Mouse (Mus musculus) limb, embryonic 14.5 days (tissue): ENCODE measurements around the gene Fbxl19. TPM values are rescaled to one million over a fixed set of nuclear protein-coding genes. Genes with fewer than 3 reads are reported as not detected.

ENCODE experiments used
- ATAC-seq: fragments of 200-750 bp; cut with Nextera tagmentation; 2 replicates; pipeline ENCODE4 v1.8.0; 2017; ENCODE audit warnings: low read depth, moderate number of reproducible peaks, moderate TSS enrichment; ENCODE audit not compliant: low FRiP score
- DNase-seq: peaks from one replicate; pipeline ENCODE4 v3.0.0-alpha.2; 2015; ENCODE audit warnings: low spot score
- H3K27ac ChIP-seq: fragments of 300-500 bp; sonication (generic); replicated peaks from 2 replicates; pipeline ENCODE4 v1.5.1; 2014; ENCODE audit warnings: low read depth, mild to moderate bottlenecking, low read length, moderate library complexity, mixed read lengths
- H3K27me3 ChIP-seq: fragments of 300-500 bp; sonication (generic); 2 replicates; pipeline ENCODE4 v1.6.1; 2014; ENCODE audit warnings: low read length, mixed read lengths; ENCODE audit not compliant: control insufficient read depth, insufficient read depth
- H3K36me3 ChIP-seq: fragments of 300-500 bp; sonication (generic); 2 replicates; pipeline ENCODE4 v1.6.1; 2014; ENCODE audit warnings: mild to moderate bottlenecking, low read length, moderate library complexity, mixed read lengths; ENCODE audit not compliant: control insufficient read depth, insufficient read depth
- H3K4me1 ChIP-seq: fragments of 300-500 bp; sonication (generic); 2 replicates; pipeline ENCODE4 v1.6.1; 2014; ENCODE audit warnings: antibody characterized with exemption, low read length, mixed read lengths; ENCODE audit not compliant: control insufficient read depth, insufficient read depth
- H3K4me2 ChIP-seq: fragments of 300-500 bp; sonication (generic); replicated peaks from 2 replicates; pipeline ENCODE4 v1.6.1; 2014; ENCODE audit warnings: low read depth, mild to moderate bottlenecking, low read length, moderate library complexity; ENCODE audit not compliant: severe bottlenecking
- H3K4me3 ChIP-seq: fragments of 300-500 bp; sonication (generic); replicated peaks from 2 replicates; pipeline ENCODE4 v1.5.1; 2014; ENCODE audit warnings: low read length
- H3K9ac ChIP-seq: fragments of 300-500 bp; sonication (generic); 2 replicates; pipeline ENCODE4 v1.6.1; 2014; ENCODE audit warnings: mild to moderate bottlenecking, low read depth, low read length, moderate library complexity; ENCODE audit not compliant: severe bottlenecking
- H3K9me3 ChIP-seq: fragments of 300-500 bp; sonication (generic); 2 replicates; pipeline ENCODE4 v1.6.1; 2016; ENCODE audit warnings: low read length; ENCODE audit not compliant: control insufficient read depth
- POLR2A ChIP-seq: fragments of 200-500 bp; IDR thresholded peaks from 2 replicates; pipeline ENCODE4 v1.8.0; 2012; ENCODE audit warnings: inconsistent platforms, mild to moderate bottlenecking, moderate library complexity, borderline replicate concordance; ENCODE audit not compliant: insufficient read depth, insufficient read length; ENCODE audit errors: extremely low read depth
- WGBS: fragments of 180-500 bp; shearing (Covaris S2); extraction: QIAGEN DNeasy Blood & Tissue Kit; methylation state at CpG from one replicate; pipeline ENCODE4 v1.1.7; 2014; 5-methylcytosine and 5-hydroxymethylcytosine counted together
- polyA plus RNA-seq, 2 experiments: library from polyadenylated mRNA; depleted of rRNA in 1 of 2; stranded (reverse) in 1 of 2; unstranded in 1 of 2; fragments of >200 nt; fragmentation: Nextera tagmentation in 1 of 2; extraction: Ambion mirVana in 1 of 2; gene quantifications; 2 replicates each; pipeline versions ENCODE4 v1.2.1 to v1.2.3; 2012 to 2014

Gene Fbxl19
- polyA plus RNA-seq, 2 experiments = 4.4 to 64.5 TPM

- ATAC-seq (no peak), DNase-seq (no peak)
- Histone ChIP-seq H3K4me2 (peak overlapping the region; percentile 43; the same call in 1 of the 2 replicates), H3K36me3 (peaks cover 69% of the 10 kb centered on the region), H3K4me3 (no peak overlapping the region), H3K4me1 (no peaks in the 10 kb centered on the region), H3K27ac (no peak overlapping the region), H3K9me3 (no peaks in the 10 kb centered on the region), H3K27me3 (no peaks in the 10 kb centered on the region), H3K9ac (peak overlapping the region; percentile 2; the same call in 1 of the 2 replicates)
- no peak for TF ChIP-seq POLR2A
- WGBS = 86% methylated on average over 8 of the region's 8 CpGs
Observed at GRCm38 (mm10) chr7:127801010-127801621, 56.8 kb downstream of the Fbxl19 start.

- H3K27me3 ChIP-seq = no peaks in the 10 kb centered on the region
- H3K4me2 ChIP-seq = no peak overlapping the region
- no peak overlapping the region for H3K27ac ChIP-seq
- no peak overlapping the region for H3K9ac ChIP-seq
- ATAC-seq = no peak
- no peak overlapping the region for H3K4me3 ChIP-seq
- no peak for TF ChIP-seq POLR2A
- no peak for DNase-seq
- peaks cover 57% of the 10 kb centered on the region for H3K36me3 ChIP-seq
- H3K4me1 ChIP-seq = no peaks in the 10 kb centered on the region
- WGBS = 92% methylated on average over 17 of the region's 17 CpGs
- H3K9me3 ChIP-seq = no peaks in the 10 kb centered on the region
Observed at GRCm38 (mm10) chr7:127802313-127802712, 58.0 kb downstream of the Fbxl19 start.

GRCm38 (mm10) chr7:127808821-127809220, 64.5 kb downstream of the Fbxl19 start:
- ATAC-seq = no peak
- H3K9ac ChIP-seq = no peak overlapping the region
- no peaks in the 10 kb centered on the region for H3K4me1 ChIP-seq
- 79% methylated on average over 5 of the region's 5 CpGs for WGBS
- H3K27ac ChIP-seq = no peak overlapping the region
- no peak for TF ChIP-seq POLR2A
- H3K27me3 ChIP-seq = no peaks in the 10 kb centered on the region
- H3K36me3 ChIP-seq = peaks cover 43% of the 10 kb centered on the region
- no peak overlapping the region for H3K4me3 ChIP-seq
- no peaks in the 10 kb centered on the region for H3K9me3 ChIP-seq
- no peak overlapping the region for H3K4me2 ChIP-seq
- DNase-seq = no peak

- Histone ChIP-seq H3K27me3 (no peaks in the 10 kb centered on the region), H3K9me3 (no peaks in the 10 kb centered on the region), H3K36me3 (peaks cover 46% of the 10 kb centered on the region), H3K27ac (no peak overlapping the region), H3K4me2 (no peak overlapping the region), H3K4me1 (no peaks in the 10 kb centered on the region), H3K4me3 (no peak overlapping the region), H3K9ac (no peak overlapping the region)
- no peak for TF ChIP-seq POLR2A
- no peak for DNase-seq
- no peak for ATAC-seq
- 100% methylated on average over 1 of the region's 1 CpGs for WGBS
Observed at GRCm38 (mm10) chr7:127809846-127810245, 65.5 kb downstream of the Fbxl19 start.

GRCm38 (mm10) chr7:127810650-127811049, 66.3 kb downstream of the Fbxl19 start:
- H3K9ac ChIP-seq = no peak overlapping the region
- no peak overlapping the region for H3K27ac ChIP-seq
- DNase-seq (no peak), ATAC-seq (no peak)
- no peak for TF ChIP-seq POLR2A
- H3K4me2 ChIP-seq = no peak overlapping the region
- 82% methylated on average over 10 of the region's 10 CpGs for WGBS
- peaks cover 50% of the 10 kb centered on the region for H3K36me3 ChIP-seq
- H3K9me3 ChIP-seq = no peaks in the 10 kb centered on the region
- H3K4me1 ChIP-seq = no peaks in the 10 kb centered on the region
- H3K27me3 ChIP-seq = no peaks in the 10 kb centered on the region
- H3K4me3 ChIP-seq = no peak overlapping the region
